Mouse (Mus musculus) kidney, adult 2 months (tissue): ENCODE results near the gene Gm4491. TPM values are rescaled to one million over a fixed set of nuclear protein-coding genes. Genes with fewer than 3 reads are reported as not detected.

Experiments used
- DNase-seq: peaks from one replicate; pipeline ENCODE4 v3.0.0; 2021
- H3K27ac ChIP-seq: fragments of 200-500 bp; 2 replicates; pipeline ENCODE4 v1.5.1; 2012; ENCODE audit warnings: low read depth, low read length, control low read depth, inconsistent platforms; ENCODE audit not compliant: insufficient read depth
- H3K27me3 ChIP-seq: fragments of 200-500 bp; replicated peaks from 2 replicates; pipeline ENCODE4 v1.6.1; 2012; ENCODE audit warnings: mild to moderate bottlenecking, moderate library complexity, low read length, inconsistent platforms; ENCODE audit not compliant: control insufficient read depth, insufficient read depth
- H3K36me3 ChIP-seq: fragments of 200-500 bp; 2 replicates; pipeline ENCODE4 v1.6.1; 2012; ENCODE audit warnings: mild to moderate bottlenecking, moderate library complexity, low read length, inconsistent platforms; ENCODE audit not compliant: control insufficient read depth, insufficient read depth
- H3K4me1 ChIP-seq: fragments of 200-500 bp; 2 replicates; pipeline ENCODE4 v1.6.1; 2011; ENCODE audit warnings: low read length; ENCODE audit not compliant: control insufficient read depth, insufficient read depth
- H3K4me3 ChIP-seq: fragments of 200-500 bp; 2 replicates; pipeline ENCODE4 v1.5.1; 2011; ENCODE audit warnings: mild to moderate bottlenecking, low read depth, low read length, control low read depth; ENCODE audit not compliant: insufficient read depth
- CTCF ChIP-seq: fragments of 200-500 bp; conservative IDR thresholded peaks from 2 replicates; pipeline ENCODE4 v1.5.1; 2011; ENCODE audit warnings: low read depth, mild to moderate bottlenecking, control low read depth, low read length, moderate library complexity, mixed read lengths; ENCODE audit not compliant: insufficient read depth, insufficient read length
- POLR2A ChIP-seq: fragments of 200-500 bp; IDR thresholded peaks from one replicate; pipeline ENCODE4 v1.6.1; 2011; ENCODE audit warnings: low read depth, low read length, control low read depth
- WGBS: fragments of 180-500 bp; shearing (Covaris S2); methylation state at CpG from one replicate; pipeline ENCODE4 v1.1.7; 2018; 5-methylcytosine and 5-hydroxymethylcytosine counted together
- polyA plus RNA-seq: library from polyadenylated mRNA; depleted of rRNA; stranded (reverse); fragments of >200 nt; gene quantifications from 2 replicates; pipeline ENCODE4 v1.2.3, GENCODE M21; 2012

The Gm4491 gene
- polyA plus RNA-seq, 1 experiment, result not detected

- H3K27ac ChIP-seq, result peak within 1 kb of the TSS; percentile 54
Measured at GRCm38 (mm10) chr14:57104106-57105023, 11.3 kb downstream of the Gm4491 start, which contains the start of gene Gjb2. Gjb2 (minus strand) TSS chr14:57104702.

GRCm38 (mm10) chr14:57103711-57104105, 12.0 kb downstream of the Gm4491 start:
- no peaks in the 10 kb centered on the region for H3K27me3 ChIP-seq
- DNase-seq, result peak; percentile 40
- peak overlapping the region; percentile 54 for H3K27ac ChIP-seq
- H3K4me1 ChIP-seq, result peaks cover 22% of the 10 kb centered on the region
- TF ChIP-seq POLR2A (no peak), CTCF (no peak)
- WGBS, result 12% methylated on average over 22 of the region's 22 CpGs
- peak overlapping the region; percentile 79 for H3K4me3 ChIP-seq
- H3K36me3 ChIP-seq, result no peaks in the 10 kb centered on the region

More at GRCm38 (mm10) chr14:57104106-57105023, 11.3 kb downstream of the Gm4491 start, which contains the start of gene Gjb2:
- no peaks in the 10 kb centered on the region for H3K27me3 ChIP-seq
- peak; percentile 92 for DNase-seq
- TF ChIP-seq CTCF (0 out of 2 replicates have a peak, but pooled peaks have one; percentile 20), POLR2A (peak; percentile 65)
- H3K4me1 ChIP-seq, result peaks cover 22% of the 10 kb centered on the region
- H3K36me3 ChIP-seq, result no peaks in the 10 kb centered on the region
- WGBS, result under 1% methylated on average over 101 of the region's 101 CpGs
- peak within 1 kb of the TSS; percentile 79 for H3K4me3 ChIP-seq

- Histone ChIP-seq H3K4me3 (peak overlapping the region; percentile 79), H3K4me1 (peaks cover 22% of the 10 kb centered on the region), H3K27ac (peak overlapping the region; percentile 54; the same call in 1 of the 2 replicates), H3K36me3 (no peaks in the 10 kb centered on the region), H3K27me3 (no peaks in the 10 kb centered on the region)
- WGBS, result 58% methylated on average over 6 of the region's 6 CpGs
- TF ChIP-seq POLR2A, result no peak
- no peak for TF ChIP-seq CTCF
- peak; percentile 57 for DNase-seq
Measured at GRCm38 (mm10) chr14:57103121-57103520, 12.6 kb downstream of the Gm4491 start.

GRCm38 (mm10) chr14:57101623-57102022, 14.1 kb downstream of the Gm4491 start:
- no peaks in the 10 kb centered on the region for H3K36me3 ChIP-seq
- TF ChIP-seq POLR2A, result no peak
- no peak for TF ChIP-seq CTCF
- peaks cover 19% of the 10 kb centered on the region for H3K4me1 ChIP-seq
- H3K27me3 ChIP-seq, result no peaks in the 10 kb centered on the region
- H3K27ac ChIP-seq, result no peak overlapping the region
- 50% methylated on average over 7 of the region's 7 CpGs for WGBS
- no peak for DNase-seq
- no peak overlapping the region; the same call in 1 of the 2 replicates for H3K4me3 ChIP-seq

GRCm38 (mm10) chr14:57095855-57096254, 19.8 kb downstream of the Gm4491 start:
- 76% methylated on average over 4 of the region's 4 CpGs for WGBS

GRCm38 (mm10) chr14:57093029-57093428, 22.7 kb downstream of the Gm4491 start:
- TF ChIP-seq CTCF, result peak; percentile 82
- TF ChIP-seq POLR2A, result no peak
- Histone ChIP-seq H3K4me3 (no peak overlapping the region), H3K27ac (no peak overlapping the region), H3K36me3 (no peaks in the 10 kb centered on the region), H3K27me3 (no peaks in the 10 kb centered on the region), H3K4me1 (peaks cover 6% of the 10 kb centered on the region)
- peak; percentile 80 for DNase-seq
- 7% methylated on average over 8 of the region's 8 CpGs for WGBS

More at GRCm38 (mm10) chr14:57095855-57096254, 19.8 kb downstream of the Gm4491 start:
- Histone ChIP-seq H3K36me3 (no peaks in the 10 kb centered on the region), H3K27ac (no peak overlapping the region), H3K4me1 (no peaks in the 10 kb centered on the region; the same call in 1 of the 2 replicates), H3K27me3 (no peaks in the 10 kb centered on the region), H3K4me3 (no peak overlapping the region)
- TF ChIP-seq POLR2A, result no peak
- no peak for TF ChIP-seq CTCF
- DNase-seq, result no peak

GRCm38 (mm10) chr14:57090001-57090400, 25.7 kb downstream of the Gm4491 start:
- peak overlapping the region; percentile 89 for H3K27ac ChIP-seq
- H3K27me3 ChIP-seq, result no peaks in the 10 kb centered on the region
- H3K4me3 ChIP-seq, result no peak overlapping the region
- no peak for TF ChIP-seq CTCF
- TF ChIP-seq POLR2A, result no peak
- H3K36me3 ChIP-seq, result no peaks in the 10 kb centered on the region
- 43% methylated on average over 2 of the region's 2 CpGs for WGBS
- H3K4me1 ChIP-seq, result peaks cover 6% of the 10 kb centered on the region
- DNase-seq, result peak; percentile 65
